Mouse (Mus musculus) intestine, embryonic 16.5 days (tissue): ENCODE data around the gene Rmdn3. TPM values are rescaled to one million over a fixed set of nuclear protein-coding genes. Genes with fewer than 3 reads are reported as not detected.

ENCODE experiments used
- ATAC-seq: fragments of 200-750 bp; cut with Nextera tagmentation; 2 replicates; pipeline ENCODE4 v1.8.0; 2017; ENCODE audit warnings: moderate TSS enrichment, moderate library complexity
- H3K27ac ChIP-seq: fragments of 300-500 bp; sonication (generic); 2 replicates; pipeline ENCODE4 v1.5.1; 2014; ENCODE audit warnings: mild to moderate bottlenecking, low read length
- H3K27me3 ChIP-seq: fragments of 300-500 bp; sonication (generic); replicated peaks from 2 replicates; pipeline ENCODE4 v1.6.1; 2014; ENCODE audit warnings: low read length, control low read depth, mixed read lengths; ENCODE audit not compliant: control insufficient read depth, insufficient read depth
- H3K36me3 ChIP-seq: fragments of 300-500 bp; sonication (generic); 2 replicates; pipeline ENCODE4 v1.6.1; 2014; ENCODE audit warnings: low read length, control low read depth; ENCODE audit not compliant: control insufficient read depth, insufficient read depth
- H3K4me1 ChIP-seq: fragments of 300-500 bp; sonication (generic); 2 replicates; pipeline ENCODE4 v1.6.1; 2014; ENCODE audit warnings: low read length, control low read depth, mixed read lengths; ENCODE audit not compliant: control insufficient read depth, insufficient read depth
- H3K4me2 ChIP-seq: fragments of 300-500 bp; sonication (generic); 2 replicates; pipeline ENCODE4 v1.6.1; 2014; ENCODE audit warnings: low read depth, low read length, control low read depth
- H3K4me3 ChIP-seq: fragments of 300-500 bp; sonication (generic); 2 replicates; pipeline ENCODE4 v1.5.1; 2014; ENCODE audit warnings: mild to moderate bottlenecking, low read length
- H3K9ac ChIP-seq: fragments of 300-500 bp; sonication (generic); 2 replicates; pipeline ENCODE4 v1.6.1; 2014; ENCODE audit warnings: low read depth, low read length
- H3K9me3 ChIP-seq: fragments of 300-500 bp; sonication (generic); 2 replicates; pipeline ENCODE4 v1.6.1; 2016; ENCODE audit warnings: low read length, control low read depth; ENCODE audit not compliant: control insufficient read depth
- WGBS: fragments of 180-500 bp; shearing (Covaris S2); extraction: QIAGEN DNeasy Blood & Tissue Kit; methylation state at CpG from one replicate; pipeline ENCODE4 v1.1.7; 2014; 5-methylcytosine and 5-hydroxymethylcytosine counted together
- polyA plus RNA-seq: library from polyadenylated mRNA; unstranded; fragments of >200 nt; fragmentation: Nextera tagmentation; extraction: Ambion mirVana; gene quantifications from 2 replicates; pipeline ENCODE4 v1.2.1, GENCODE M21; 2015

Gene Rmdn3
- polyA plus RNA-seq, 1 experiment from 2014 or later: 63.9 TPM

DNA sequence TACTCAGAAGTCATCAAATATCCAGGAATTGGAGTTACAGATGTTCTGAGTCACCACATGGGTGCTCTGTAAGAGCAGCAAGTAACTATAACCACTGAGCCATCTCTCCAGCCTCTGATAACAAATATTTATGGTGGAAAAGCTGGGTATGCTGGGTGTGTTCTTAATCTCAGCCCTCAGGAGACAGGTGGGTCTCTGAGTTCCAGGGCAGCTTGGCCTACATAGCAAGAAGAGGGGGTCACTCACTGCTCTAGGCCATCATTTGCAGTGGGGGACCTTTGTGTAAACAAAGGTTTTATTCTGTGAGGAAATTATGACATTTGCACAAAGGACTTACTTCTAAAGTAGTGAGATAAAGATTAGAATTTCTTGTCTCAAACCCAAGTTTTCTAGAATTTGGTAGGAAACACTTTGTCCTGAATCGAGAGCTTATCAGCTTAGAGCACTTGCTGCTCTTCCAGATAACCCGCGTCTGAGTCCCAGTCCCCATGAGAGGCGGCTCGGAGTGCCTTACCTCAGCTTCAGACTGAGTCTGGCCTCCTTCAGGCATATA is 20.4 kb downstream of the Rmdn3 start:
- peaks cover 10% of the 10 kb centered on the region; the same call in 1 of the 2 replicates for H3K36me3 ChIP-seq
- H3K9me3 ChIP-seq: no peaks in the 10 kb centered on the region
- H3K9ac ChIP-seq: no peak overlapping the region
- no peak for ATAC-seq
- H3K27me3 ChIP-seq: no peaks in the 10 kb centered on the region
- no peak overlapping the region for H3K4me3 ChIP-seq
- H3K27ac ChIP-seq: no peak overlapping the region
- no peaks in the 10 kb centered on the region for H3K4me1 ChIP-seq
- no peak overlapping the region for H3K4me2 ChIP-seq
- 76% methylated on average over 5 of the region's 5 CpGs for WGBS

DNA sequence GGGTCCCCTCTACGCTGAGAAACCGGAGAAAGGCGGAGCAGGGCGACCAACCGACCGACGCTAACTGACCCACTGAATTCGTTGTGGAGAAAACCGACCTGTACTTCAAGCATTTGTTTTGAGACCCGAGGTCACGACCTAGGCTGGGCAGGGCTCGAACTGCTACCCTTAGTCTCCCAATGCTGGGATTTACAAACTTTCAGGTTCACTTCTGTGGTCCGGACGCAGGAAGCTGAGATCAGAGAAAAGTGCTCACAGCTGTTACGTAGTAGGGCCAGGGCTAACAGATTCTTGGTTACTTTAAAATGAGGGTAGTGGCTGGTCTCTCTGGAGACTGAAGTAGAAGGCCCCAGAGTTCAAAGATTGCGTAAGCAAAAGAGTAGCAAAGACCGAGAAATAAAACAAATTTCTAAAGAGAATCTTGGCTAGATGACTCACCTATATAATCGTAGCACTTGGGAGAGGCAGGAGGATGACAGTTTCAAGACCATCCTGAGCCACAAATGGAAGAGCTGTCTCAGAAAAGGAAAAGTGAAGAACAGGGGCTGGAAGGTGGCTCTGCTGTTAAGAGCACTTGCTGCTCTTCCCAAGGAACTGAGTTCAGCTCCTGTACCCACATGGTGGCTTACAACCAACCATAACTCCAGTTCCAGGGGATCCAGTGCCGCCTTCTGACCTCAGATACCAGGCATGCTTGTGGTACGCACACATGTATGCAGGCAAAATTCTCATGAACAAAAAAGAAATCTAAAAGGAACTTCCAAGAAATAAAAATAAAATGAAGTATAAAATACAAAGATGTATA is 43.5 kb downstream of the Rmdn3 start:
- 9% methylated on average over 20 of the region's 20 CpGs for WGBS
- Histone ChIP-seq H3K9ac (peak overlapping the region; percentile 75), H3K36me3 (peaks cover 4% of the 10 kb centered on the region; the same call in 1 of the 2 replicates), H3K27ac (peak overlapping the region; percentile 97), H3K4me2 (peak overlapping the region; percentile 90), H3K9me3 (no peaks in the 10 kb centered on the region), H3K4me3 (peak overlapping the region; percentile 82), H3K27me3 (no peaks in the 10 kb centered on the region), H3K4me1 (peaks cover 9% of the 10 kb centered on the region)
- ATAC-seq: peak; percentile 6; the same call in 1 of the 2 replicates

GRCm38 (mm10) chr2:119112438-119113112 is 44.3 kb downstream of the Rmdn3 start, which contains the start of gene Rad51:
Gene Rad51 (plus strand): TSS chr2:119112793.
- Histone ChIP-seq H3K4me2 (peak within 1 kb of the TSS; percentile 90), H3K9ac (peak within 1 kb of the TSS; percentile 75), H3K36me3 (peaks cover 4% of the 10 kb centered on the region; the same call in 1 of the 2 replicates), H3K27ac (peak within 1 kb of the TSS; percentile 97), H3K4me1 (peaks cover 9% of the 10 kb centered on the region), H3K4me3 (peak within 1 kb of the TSS; percentile 82), H3K27me3 (no peaks in the 10 kb centered on the region), H3K9me3 (no peaks in the 10 kb centered on the region)
- under 1% methylated on average over 51 of the region's 51 CpGs for WGBS
- ATAC-seq: peak; percentile 96

DNA sequence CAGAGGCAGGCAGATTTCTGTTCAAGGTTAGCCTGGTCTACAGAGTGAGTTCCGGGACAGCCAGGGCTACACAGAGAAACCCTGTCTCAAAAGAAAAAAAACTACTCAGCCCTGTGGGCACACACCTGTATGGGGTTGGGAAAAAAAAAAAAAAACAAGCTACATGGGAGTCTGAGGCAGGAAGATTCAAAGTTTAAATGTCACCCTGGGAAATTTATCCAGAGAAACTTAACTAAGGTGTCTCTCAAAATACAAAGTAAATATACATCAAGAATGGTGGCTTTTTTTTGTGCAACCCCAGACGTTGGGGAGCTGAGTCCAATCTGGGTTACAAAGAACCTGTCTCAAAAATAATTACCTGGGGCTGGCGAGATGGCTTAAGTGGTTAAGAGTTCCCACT is 45.8 kb downstream of the Rmdn3 start:
- Histone ChIP-seq H3K4me2 (no peak overlapping the region), H3K4me3 (no peak overlapping the region), H3K4me1 (peaks cover 9% of the 10 kb centered on the region), H3K9ac (no peak overlapping the region), H3K27ac (no peak overlapping the region), H3K36me3 (no peaks in the 10 kb centered on the region), H3K9me3 (no peaks in the 10 kb centered on the region), H3K27me3 (no peaks in the 10 kb centered on the region)
- ATAC-seq: no peak
- WGBS: 90% methylated on average over 3 of the region's 3 CpGs

GRCm38 (mm10) chr2:119108554-119108953 is 48.3 kb downstream of the Rmdn3 start:
- no peaks in the 10 kb centered on the region for H3K36me3 ChIP-seq
- WGBS: 54% methylated on average over 4 of the region's 4 CpGs
- no peak for ATAC-seq

DNA sequence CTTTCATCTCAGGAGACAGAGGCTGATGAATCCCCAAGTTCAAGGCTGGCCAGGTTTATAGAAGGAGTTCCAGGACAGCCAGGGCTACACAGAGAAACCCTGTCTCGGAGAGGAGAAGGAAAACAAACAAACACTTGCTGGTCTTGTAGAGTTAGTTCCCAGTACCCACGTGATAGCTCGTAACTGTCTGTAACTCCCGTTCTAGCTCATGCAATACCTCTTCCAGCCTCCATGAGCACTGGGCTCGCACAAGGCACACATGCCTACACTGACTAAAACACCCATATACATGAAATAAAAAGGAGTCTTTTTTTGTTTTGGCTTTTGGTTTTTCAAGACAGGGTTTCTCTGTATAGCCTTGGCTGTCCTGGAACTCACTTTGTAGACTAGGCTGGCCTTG is 50.3 kb downstream of the Rmdn3 start:
- no peak for ATAC-seq
- Histone ChIP-seq H3K4me2 (no peak overlapping the region), H3K27ac (no peak overlapping the region), H3K9ac (no peak overlapping the region), H3K4me1 (no peaks in the 10 kb centered on the region), H3K27me3 (no peaks in the 10 kb centered on the region), H3K36me3 (peaks cover 9% of the 10 kb centered on the region; the same call in 1 of the 2 replicates), H3K9me3 (no peaks in the 10 kb centered on the region), H3K4me3 (no peak overlapping the region)
- WGBS: 79% methylated on average over 5 of the region's 5 CpGs

More at GRCm38 (mm10) chr2:119108554-119108953, 48.3 kb downstream of the Rmdn3 start:
- Histone ChIP-seq H3K4me1 (peaks cover 5% of the 10 kb centered on the region), H3K27me3 (no peaks in the 10 kb centered on the region), H3K9me3 (no peaks in the 10 kb centered on the region), H3K27ac (no peak overlapping the region), H3K9ac (no peak overlapping the region), H3K4me3 (no peak overlapping the region), H3K4me2 (no peak overlapping the region)

DNA sequence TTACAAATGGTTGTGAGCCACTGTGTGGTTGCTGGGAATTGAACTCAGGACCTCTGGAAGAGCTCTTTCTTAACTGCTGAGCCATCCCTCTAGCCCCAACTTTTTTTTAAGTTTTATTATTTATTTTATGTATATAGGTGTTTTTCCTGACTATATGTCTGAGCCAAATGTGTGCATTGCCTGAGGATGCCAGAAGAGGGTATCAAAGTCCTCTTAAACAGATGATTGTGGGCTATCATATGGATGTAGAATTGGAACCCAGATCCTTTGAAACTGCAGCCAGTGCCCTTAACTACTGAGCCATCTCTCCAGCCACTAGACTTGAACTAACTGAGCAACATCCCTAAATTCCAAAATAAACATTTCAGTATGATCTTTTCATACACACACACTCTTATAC is 55.3 kb downstream of the Rmdn3 start:
- ATAC-seq: no peak
- H3K36me3 ChIP-seq: peaks cover 9% of the 10 kb centered on the region; the same call in 1 of the 2 replicates
- H3K9ac ChIP-seq: no peak overlapping the region
- H3K4me1 ChIP-seq: no peaks in the 10 kb centered on the region
- H3K27ac ChIP-seq: no peak overlapping the region
- H3K9me3 ChIP-seq: no peaks in the 10 kb centered on the region
- no peak overlapping the region for H3K4me3 ChIP-seq
- no peak overlapping the region for H3K4me2 ChIP-seq
- no peaks in the 10 kb centered on the region for H3K27me3 ChIP-seq

Other genes starting within 250 kb of the Rmdn3 start
- 16.1 and 16.6 TPM in 2 replicates for gene Chst14, start 230.5 kb downstream of the Rmdn3 start, polyA plus RNA-seq
- 37.6 and 39.9 TPM in 2 replicates for gene Ccdc32, start 127.6 kb downstream of the Rmdn3 start, polyA plus RNA-seq
- 3.9 TPM in 2 replicates for gene Rpusd2, start 122.2 kb downstream of the Rmdn3 start, polyA plus RNA-seq
- 28.3 and 37.8 TPM in 2 replicates for gene Knl1, start 109.9 kb downstream of the Rmdn3 start, polyA plus RNA-seq
- gene Rad51, start 44.2 kb downstream of the Rmdn3 start, polyA plus RNA-seq: 33.1 and 41.2 TPM in 2 replicates
- gene Gchfr, start 10.7 kb upstream of the Rmdn3 start, polyA plus RNA-seq: 41.2 and 51.9 TPM in 2 replicates
- 0.15 and 0.31 TPM in 2 replicates for gene Gm14137, start 17.5 kb upstream of the Rmdn3 start, polyA plus RNA-seq
- 69.1 and 69.8 TPM in 2 replicates for gene Zfyve19, start 51.6 kb upstream of the Rmdn3 start, polyA plus RNA-seq
- gene Dnajc17, start 51.8 kb upstream of the Rmdn3 start, polyA plus RNA-seq: 10.3 and 14.9 TPM in 2 replicates
- gene Ppp1r14d, start 72.9 kb upstream of the Rmdn3 start, polyA plus RNA-seq: 30.1 and 35.2 TPM in 2 replicates
- gene Spint1, start 80.3 kb upstream of the Rmdn3 start, polyA plus RNA-seq: 114 and 132 TPM in 2 replicates
- 3.9 and 4.1 TPM in 2 replicates for gene Rhov, start 114.2 kb upstream of the Rmdn3 start, polyA plus RNA-seq
- 25.5 and 29.6 TPM in 2 replicates for gene Vps18, start 131.7 kb upstream of the Rmdn3 start, polyA plus RNA-seq
- 8.4 and 8.7 TPM in 2 replicates for gene Dll4, start 168.8 kb upstream of the Rmdn3 start, polyA plus RNA-seq
- gene Chac1, start 194.2 kb upstream of the Rmdn3 start, polyA plus RNA-seq: 2.7 and 6.0 TPM in 2 replicates